Mouse (Mus musculus): ENCODE data around the gene Dnajc6. TPM values are rescaled to one million over a fixed set of nuclear protein-coding genes. Genes with fewer than 3 reads are reported as not detected.

The Dnajc6 gene
- total RNA-seq, 4 experiments from 2014 or later: 0.07 to 0.29 (median 0.18) TPM

DNA sequence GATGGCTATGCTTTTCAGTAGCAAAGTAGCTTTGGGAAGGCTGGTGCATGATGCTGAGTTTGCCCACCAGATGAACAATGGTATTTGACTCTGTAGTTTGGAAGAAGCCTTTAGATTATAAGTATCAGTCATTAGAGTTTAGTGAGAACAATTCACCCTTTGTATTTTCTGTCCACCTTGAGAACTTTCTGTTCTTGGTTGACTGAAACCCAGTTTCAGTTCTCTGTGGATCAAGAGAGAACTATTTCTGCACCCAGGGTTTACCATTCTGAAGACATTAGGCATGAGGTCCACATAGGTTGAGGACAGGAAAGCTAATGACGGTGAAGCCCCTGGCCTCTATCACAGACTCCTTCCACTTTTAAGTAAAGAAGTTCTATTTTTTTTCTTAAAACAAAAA, 141.0 kb downstream of the Dnajc6 start:
- no peak for DNase-seq (ENCODE audit: low spot score in 2 of 2)

DNA sequence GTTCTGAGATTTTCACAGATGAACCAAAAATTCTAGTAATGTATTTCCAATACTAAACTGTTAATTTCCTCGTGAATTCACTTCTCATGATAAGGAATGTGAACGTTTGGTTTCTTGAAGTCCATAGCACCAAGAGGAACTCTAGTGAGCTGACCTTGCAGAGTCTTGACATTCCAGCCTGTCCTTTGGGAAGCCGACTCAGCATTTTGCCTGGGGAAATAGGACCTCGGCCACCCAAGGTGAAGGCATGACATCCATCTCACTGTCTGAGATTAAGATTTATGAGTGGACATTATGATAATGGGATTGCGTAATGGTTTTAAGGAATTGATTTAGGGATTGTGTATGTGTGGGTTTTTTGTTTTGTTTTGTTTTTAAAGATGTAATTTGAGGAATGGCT, 144.2 kb downstream of the Dnajc6 start:
- DNase-seq (ENCODE audit: low spot score in 2 of 2): no peak

DNA sequence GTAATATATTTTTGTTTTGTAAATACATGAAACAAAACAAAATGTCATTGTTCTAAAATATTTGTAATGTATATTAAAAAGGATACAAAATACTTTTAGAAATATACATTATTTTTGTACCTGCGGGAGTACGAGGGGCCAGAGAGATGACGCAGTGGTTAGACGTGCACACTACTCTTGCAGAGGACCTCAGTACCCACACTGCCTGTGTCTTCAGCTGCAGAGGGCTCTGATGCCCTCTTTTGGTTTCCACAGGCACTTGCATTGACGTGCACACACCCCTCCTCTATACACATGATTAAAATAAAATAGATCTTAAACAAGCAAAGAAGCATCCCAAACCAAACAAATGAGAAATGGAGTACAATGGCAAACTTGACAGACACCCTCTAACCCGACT, 146.3 kb downstream of the Dnajc6 start:
- DNase-seq (ENCODE audit: low spot score in 2 of 2): no peak

DNA sequence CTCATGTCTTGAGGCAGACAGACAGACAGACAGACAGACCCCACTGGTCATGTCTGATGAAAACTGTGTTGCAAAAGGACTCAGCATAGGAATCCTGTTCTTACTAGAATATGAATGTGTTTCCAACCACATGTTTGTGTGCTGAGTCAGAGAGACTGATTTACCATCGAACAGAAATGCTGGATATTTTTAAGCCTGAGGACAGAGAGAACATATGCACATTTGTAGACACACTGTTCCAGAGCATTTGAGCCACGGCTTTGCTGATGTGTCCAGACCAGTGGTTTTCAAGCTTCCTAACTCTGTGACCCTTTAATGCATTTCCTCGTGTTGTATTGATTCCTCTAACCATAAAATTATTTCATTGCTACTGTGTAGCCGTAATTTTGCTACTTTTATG, 146.8 kb downstream of the Dnajc6 start:
- DNase-seq (ENCODE audit: low spot score in 2 of 2): no peak

- DNase-seq (ENCODE audit: low spot score in 2 of 2): no peak
Observed at GRCm38 (mm10) chr4:101646857-101647195, 150.4 kb downstream of the Dnajc6 start.

DNA sequence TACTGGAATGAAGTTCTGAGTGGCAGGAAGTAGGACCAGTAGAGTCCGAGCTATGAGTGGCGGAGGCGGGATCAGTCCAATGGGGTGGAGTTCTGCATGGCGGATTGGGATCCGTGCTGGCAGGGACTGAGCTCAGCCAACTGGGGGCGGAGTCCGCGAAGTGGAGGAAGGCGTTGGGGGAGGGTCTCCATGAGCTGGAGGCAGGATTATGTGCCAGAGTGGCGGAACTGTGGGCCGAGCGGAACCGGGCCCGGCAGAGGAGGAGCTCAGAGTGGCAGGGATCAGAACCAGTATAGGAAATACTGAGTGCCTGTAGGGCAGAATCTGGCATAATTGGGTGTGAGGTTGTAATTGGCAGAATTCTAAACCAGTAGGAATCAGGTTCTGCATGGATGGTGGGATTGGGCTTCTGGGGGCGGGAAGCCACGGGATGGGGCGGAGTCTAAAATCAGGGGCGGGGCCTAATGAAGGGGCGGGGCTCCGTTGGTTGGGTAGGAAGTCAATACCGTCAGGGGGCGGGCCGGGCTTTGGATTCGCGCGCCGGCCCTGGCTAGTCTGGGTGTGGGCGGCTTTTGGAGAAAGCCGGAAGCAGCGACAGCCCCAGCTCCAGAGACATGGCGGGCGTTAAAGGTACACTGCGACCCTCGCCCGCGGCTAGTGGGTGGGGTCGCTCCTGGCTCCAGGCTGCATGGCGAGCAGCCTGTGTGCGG, 150.9 kb downstream of the Dnajc6 start, which contains the start of gene Leprot:
TSS of gene Leprot (plus strand) at position 523 of the 710 bp plus-strand sequence.
- DNase-seq (ENCODE audit: low spot score in 2 of 2): peak; percentile 100

GRCm38 (mm10) chr4:101647976-101648642, 151.7 kb downstream of the Dnajc6 start:
- DNase-seq (ENCODE audit: low spot score in 2 of 2): peak in 1 of 2 experiments; percentile 28

- DNase-seq (ENCODE audit: low spot score in 2 of 2): no peak
Observed at GRCm38 (mm10) chr4:101648745-101649144, 152.3 kb downstream of the Dnajc6 start.

DNA sequence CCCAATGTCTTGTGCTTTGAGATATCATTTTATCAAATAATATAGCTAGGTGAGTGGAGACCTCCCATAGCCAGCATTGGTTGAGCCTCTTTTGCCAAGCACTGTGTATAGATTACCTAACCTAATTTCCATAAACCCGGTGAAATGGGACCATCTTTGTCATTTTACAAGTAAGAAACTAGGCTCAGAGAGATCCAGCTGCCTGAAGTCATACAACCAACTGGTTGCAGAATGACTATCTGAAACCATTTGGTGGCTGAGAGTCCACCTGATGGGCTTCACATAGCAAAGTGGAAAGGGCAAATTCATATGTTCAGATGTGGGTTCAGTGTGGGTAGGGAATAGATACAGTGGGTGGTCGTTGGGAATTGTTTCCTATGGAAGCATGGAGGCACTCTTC, 154.5 kb downstream of the Dnajc6 start:
- no peak for DNase-seq (ENCODE audit: low spot score in 2 of 2)

- DNase-seq (ENCODE audit: low spot score in 2 of 2): no peak
Observed at GRCm38 (mm10) chr4:101654256-101654655, 157.8 kb downstream of the Dnajc6 start.

DNA sequence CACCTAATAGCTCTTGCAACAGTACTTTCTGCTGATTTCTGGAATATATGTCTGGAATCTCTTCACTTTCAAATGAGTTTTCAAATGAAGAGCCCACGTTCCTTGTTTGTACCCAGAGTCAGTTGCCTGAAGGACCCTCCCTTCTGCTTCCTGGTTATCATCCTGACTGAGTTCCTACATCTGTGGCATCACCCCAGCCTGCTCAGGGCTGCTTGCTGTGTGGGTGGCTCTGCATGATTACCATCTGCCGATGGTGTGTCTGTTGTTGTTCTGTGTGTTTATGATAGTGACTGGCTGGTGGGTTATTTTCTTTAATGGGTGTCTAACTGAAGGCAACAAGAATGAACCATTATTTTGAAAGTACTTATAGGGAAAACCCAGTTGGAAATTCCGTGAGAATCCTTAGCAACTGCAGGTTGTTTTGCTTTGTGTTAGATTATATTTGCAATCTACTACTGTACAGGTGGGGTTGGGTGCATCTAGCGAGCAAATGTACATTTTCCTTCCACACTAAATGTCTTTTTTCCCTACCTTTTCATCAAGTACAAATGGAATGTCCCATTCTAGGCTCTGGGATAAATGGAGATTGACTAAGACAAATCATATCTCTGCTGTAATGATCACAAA, 158.5 kb downstream of the Dnajc6 start:
- no peak for DNase-seq (ENCODE audit: low spot score in 2 of 2)

- DNase-seq (ENCODE audit: low spot score in 2 of 2): no peak
Observed at GRCm38 (mm10) chr4:101655415-101655790, 159.0 kb downstream of the Dnajc6 start.

DNA sequence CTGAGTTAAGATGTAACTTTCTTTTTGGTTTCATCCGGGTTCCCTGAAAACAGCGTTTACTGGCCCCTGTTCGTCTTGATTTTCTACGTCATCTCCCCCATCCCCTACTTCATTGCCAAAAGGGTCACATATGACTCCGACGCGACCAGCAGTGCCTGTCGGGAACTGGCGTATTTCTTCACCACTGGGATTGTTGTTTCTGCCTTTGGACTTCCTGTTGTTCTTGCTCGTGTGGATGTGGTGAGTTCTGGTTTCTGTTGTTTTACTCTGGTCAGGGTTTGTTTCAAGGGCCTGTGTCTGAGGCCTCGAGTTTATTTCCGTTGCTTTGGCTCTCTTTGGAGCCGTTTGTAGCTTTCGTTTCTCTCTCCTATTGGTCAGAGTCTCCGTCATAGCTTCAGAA, 159.6 kb downstream of the Dnajc6 start:
- no peak for DNase-seq (ENCODE audit: low spot score in 2 of 2)

DNA sequence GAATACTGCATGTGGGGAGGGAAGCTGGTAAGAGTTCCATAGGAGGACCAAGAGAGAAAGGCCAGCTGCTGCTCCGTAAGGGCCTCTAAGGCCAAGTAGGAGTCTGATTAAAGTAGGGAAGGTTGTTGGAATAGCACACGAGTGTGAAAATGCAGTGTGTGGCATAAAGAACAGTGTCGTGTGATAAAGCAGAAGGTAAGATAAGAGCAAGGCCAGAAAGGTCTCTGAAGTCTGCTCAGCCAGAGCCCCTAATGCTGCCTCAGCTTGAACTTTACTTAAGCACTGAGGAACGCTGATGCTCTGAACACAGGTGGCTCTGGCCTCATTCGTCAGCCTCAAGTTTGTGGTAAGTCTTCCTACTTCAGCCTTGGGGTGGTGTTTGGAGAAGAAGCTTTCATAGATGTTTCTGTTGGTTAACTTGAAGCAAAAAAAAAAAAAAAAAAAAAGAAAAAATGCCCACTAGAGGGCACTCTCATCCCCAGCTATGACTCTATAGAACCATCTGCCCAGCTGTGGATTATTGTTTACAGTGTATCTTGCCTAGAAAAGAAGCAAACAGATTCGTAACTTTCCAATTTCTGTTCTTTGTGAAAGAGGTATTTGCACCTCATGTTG, 160.6 kb downstream of the Dnajc6 start:
- no peak for DNase-seq (ENCODE audit: low spot score in 2 of 2)

DNA sequence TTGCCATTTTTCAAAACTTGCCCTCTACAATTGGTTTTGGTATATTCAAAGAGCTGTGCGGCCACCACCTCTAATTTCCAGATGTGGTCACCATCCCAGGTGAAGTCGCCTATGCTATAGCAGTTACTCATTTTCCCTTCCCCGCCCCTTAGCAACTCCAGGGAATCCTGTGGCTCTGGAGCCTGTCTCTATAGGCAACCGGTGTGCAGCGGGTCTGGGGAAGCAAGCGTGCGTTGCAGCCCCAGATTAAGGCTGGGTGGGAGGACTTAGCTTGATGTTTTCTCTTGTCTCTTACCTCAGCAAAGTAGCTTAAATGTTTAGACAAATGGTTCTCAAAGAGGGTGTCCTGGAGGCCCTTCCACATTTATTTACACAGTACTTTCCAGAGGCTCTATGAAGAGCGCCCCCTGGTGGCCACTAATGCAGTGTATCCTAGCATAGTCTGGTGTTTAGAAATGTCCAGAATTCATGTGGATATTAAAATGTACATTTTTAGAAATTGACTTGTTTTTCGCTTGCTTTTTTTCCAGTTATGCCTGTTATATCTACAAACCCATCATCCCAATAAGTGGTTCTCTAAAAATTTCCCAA, 167.8 kb downstream of the Dnajc6 start:
- DNase-seq (ENCODE audit: low spot score in 2 of 2): no peak

DNA sequence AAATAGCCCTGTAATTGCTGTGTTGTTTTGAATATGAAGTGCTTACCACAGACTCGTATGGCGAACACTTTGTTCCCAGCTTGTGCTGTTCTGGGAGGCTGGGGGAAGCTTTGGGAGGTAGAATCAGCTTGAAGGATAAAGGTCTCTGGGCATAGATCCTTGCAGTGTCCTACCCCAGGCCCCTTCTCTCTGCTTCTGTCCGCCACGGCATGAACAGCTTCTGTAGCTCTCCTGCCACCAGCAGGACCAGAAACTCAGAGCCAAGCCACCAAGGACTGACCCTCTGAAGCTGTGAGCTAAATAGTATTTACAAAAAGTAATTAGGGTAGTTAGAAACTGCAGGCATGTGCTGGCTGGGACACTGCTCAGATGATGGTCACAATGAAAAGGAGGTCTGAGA, 168.3 kb downstream of the Dnajc6 start:
- no peak for DNase-seq (ENCODE audit: low spot score in 2 of 2)

- DNase-seq (ENCODE audit: low spot score in 2 of 2): no peak
Observed at GRCm38 (mm10) chr4:101669161-101669560, 172.7 kb downstream of the Dnajc6 start.

GRCm38 (mm10) chr4:101669811-101670210, 173.4 kb downstream of the Dnajc6 start:
- DNase-seq (ENCODE audit: low spot score in 2 of 2): no peak

GRCm38 (mm10) chr4:101674790-101675189, 178.3 kb downstream of the Dnajc6 start:
- no peak for DNase-seq (ENCODE audit: low spot score in 2 of 2)

GRCm38 (mm10) chr4:101675726-101676125, 179.3 kb downstream of the Dnajc6 start:
- peak in 1 of 2 experiments; percentile 9 for DNase-seq (ENCODE audit: low spot score in 2 of 2)

- DNase-seq (ENCODE audit: low spot score in 2 of 2): no peak
Observed at GRCm38 (mm10) chr4:101682620-101683019, 186.2 kb downstream of the Dnajc6 start.

DNA sequence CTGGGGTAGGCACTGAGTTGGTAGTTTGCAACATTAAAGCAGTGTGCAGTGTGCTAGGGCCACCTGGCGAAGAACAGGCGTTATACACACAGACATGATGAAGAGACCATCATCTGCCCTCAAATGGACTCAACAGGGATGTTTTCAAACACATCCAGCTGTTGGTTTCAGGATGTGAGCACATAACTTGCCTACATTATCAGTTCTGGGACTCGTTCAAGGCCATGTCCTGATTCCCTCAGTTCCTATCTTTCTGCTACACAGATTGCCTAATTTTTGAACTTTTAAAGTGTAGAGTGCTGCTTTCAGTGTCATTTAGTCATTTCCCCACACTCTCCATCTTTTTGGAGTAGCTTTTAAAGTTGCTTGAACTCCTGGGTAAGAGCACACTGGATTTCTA, 186.6 kb downstream of the Dnajc6 start:
- no peak for DNase-seq (ENCODE audit: low spot score in 2 of 2)

Data from gastrocnemius, adult 8-10 months (tissue).